Mouse (Mus musculus) heart, postnatal 10 days (tissue): Measurements from ENCODE around the gene Dnase2a. TPM values are rescaled to one million over a fixed set of nuclear protein-coding genes. Genes with fewer than 3 reads are reported as not detected.
A peak's percentile ranks its signal among the peaks of the same experiment; 100 is the strongest.

Source experiments
- DNase-seq, 2 experiments: peaks; one replicate each; pipeline ENCODE4 v3.0.0; 2021
- intact Hi-C: fragments of 180-260 bp; cut with DNase I; formaldehyde crosslinking; loops from one replicate; pipeline ENCODE4 v1.15.1; 2025
- total RNA-seq, 2 experiments: library from RNA; stranded (reverse); gene quantifications; 2 replicates each; pipeline ENCODE4 v1.2.3; 2021

Gene Dnase2a
- total RNA-seq, 2 experiments from 2014 or later = 6.4 to 7.3 TPM

DNA sequence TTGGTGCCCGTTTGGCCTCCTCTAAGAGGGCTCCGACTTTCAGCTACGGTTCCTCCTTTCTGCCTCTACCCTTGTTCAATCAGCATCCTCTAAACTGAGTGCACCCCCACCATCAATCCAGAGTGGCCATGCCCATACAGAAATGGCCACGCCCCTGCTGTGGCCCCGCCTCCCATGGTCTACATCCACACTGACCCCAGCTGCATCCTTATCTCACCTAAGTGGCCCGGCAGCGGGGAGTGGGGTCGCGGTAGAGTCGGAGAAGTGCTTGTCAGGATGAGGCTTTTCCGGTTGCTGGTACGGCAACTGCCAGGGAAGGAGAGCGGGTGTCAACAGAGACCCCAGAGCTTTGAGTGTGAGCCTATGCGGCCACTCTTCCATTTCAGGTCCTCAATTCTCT lies 27.1 kb downstream of the Dnase2a start:
- DNase-seq = no peak
- intact Hi-C loops = no loop called here

DNA sequence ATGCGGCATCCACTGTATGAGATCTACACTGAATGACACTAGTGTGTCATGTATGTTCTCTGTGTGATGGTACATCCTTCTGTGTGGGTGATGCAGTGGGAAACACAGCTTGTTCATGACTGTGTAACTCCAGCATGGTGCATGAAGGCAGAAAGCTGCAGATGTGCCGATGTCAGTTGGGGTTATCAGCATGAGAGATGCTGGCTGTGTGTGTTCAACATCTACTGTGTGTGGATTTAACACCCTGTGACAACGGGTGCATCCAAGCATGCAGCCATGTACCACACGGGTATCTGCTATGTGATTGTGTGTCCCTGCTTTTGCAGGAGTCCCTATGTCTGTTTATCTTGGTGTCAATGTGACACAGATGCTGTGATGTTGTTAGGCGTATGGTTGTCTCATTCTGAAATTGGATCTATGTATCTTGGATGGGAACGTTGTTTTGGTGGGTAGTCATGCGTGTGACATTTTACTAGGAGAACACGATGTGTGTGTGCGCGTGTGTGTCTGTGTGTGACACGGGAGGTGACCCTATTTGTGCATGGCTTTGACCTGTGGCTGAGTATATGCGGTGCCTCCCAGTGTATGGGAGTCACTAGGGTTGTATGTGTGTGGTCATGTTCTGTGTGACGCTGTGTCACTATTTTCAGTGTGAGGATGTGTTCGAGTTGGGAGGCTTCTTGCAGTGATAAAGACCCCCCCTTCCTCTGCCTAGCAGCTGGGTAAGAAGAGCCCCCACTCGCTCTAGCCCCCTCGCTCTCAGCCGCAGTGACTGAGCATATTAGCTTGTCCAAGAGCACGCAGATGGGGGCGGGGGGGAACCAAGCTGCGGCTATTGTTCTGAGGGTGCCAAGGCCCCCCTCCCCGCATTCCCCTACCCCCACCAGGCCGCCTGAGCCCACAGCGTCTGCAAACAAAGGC lies 27.9 kb downstream of the Dnase2a start:
- intact Hi-C loops = no loop called here
- no peak for DNase-seq

DNA sequence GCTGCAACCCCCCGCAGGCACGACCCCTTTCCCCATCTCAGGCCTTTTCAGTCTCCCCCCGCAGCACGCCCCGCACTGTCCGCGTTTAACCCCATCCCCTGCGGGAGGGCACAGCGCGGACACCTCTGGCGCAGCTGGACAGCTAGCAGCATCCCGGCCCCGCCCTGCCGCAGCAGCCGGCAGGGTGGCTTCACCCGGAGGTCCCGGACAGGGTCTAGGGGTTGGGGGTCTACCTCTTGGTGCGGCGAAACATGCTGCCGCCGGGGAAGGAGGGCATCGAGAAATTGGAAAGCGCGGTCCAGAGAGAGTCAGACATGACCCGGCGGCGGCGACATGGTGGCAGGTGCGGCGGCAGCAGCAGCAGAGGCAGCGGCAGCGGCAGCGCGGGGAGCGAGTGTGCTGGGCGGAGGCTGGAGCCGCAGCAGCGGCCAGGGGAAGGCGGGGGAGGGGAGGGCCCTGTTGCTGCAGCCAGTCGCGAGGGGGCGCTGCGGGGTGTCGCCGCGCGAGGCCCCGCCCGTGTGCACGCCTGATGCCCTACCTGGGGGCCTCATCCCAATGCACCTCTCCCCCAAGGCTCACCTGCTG lies 28.7 kb downstream of the Dnase2a start, which contains the start of gene Mast1:
Gene Mast1, minus strand, starts transcription at position 398 of the 585 bp plus-strand sequence.
- intact Hi-C loops = no loop called here
- peak; percentile 47 to 63 for DNase-seq

DNA sequence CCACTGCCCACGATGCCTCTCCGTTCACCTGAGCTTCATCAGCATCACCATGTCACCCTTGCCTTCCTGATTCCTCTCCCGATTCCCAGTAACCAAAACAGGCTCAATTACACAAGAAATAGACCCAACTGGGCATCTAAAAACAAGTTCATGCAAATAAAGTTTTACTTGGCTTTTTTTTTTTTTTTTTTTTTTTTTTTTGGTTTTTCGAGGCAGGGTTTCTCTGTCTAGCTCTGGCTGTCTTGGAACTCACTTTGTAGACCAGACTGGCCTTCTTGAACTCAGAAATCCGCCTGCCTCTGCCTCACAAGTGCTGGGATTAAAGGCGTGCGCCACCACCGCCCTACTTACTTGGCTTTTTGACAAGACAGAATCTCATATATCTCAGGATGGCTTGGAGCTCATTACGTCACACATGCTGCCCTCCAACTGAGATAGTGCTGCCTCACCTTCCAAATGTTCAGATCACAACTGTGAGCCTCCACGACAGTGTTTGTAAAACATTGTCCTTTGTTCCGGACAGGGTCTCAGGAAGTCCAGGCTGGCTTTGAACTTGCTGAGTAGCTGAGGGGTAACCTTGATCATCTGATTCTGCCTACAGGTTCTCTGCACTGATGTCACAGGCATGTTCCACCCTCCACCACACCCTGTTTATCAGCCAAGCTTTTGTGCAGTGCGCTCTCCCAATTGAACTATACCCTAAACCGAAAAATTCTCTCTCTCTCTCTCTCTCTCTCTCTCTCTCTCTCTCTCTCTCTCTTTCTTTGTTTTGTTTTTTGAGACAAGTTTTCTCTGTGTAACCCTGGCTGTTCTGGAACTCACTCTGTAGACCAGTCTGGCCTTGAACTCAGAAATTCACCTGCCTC lies 29.5 kb downstream of the Dnase2a start:
- intact Hi-C loops = no loop called here
- DNase-seq = no peak

DNA sequence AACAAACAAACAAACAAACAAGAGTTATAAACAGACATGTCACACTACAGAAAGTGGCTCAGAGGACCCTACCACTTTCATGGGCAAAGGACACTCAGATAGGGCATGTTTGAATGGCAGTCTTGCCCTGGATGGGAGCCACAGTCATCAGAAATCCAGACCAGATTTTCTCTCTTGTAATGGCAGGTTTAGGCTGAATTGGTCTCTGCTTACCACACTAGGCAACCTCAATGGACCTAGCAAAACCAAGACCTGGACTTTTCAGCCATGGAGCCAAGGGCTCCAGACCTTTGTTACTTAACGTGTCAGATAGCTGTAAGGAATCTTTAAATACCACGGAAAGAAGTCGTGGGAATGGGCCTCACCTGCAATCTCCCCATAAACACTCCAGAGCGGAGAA lies 35.3 kb downstream of the Dnase2a start:
- no peak for DNase-seq
- intact Hi-C loops = no loop called here

DNA sequence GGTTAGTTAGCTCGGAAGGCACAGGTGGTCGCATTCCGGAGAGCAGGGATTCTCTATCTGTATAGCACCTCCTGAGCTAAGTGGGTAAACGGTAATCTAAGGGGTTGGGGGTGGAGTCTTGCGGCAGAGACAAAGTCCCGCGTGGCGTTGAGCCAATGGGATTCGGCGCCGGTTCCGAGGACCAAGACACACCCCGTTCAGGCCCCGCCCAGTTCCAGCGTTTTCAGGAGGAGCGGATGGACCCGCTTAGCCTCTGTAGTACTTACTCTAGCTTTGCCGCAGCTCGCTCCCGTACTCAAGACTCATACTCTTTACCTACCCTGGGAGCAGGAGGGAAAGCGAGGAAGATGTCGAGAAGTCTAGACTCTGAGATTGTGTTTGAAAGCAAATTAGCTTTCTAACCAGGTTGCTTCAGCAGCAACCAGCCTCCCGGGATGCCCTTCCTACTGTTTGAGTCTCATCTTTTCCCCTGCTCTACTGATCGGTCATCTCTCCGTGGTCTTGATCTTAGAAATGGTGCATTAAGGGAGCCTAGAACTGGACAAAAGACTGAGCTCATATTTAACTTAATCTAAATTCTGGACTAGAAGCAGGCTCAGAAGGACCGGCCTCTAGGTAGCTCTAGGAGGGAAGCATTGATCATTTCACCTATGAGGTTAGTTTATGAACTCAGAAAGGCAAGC lies 36.3 kb downstream of the Dnase2a start:
- DNase-seq = no peak
- intact Hi-C loops = no loop called here

DNA sequence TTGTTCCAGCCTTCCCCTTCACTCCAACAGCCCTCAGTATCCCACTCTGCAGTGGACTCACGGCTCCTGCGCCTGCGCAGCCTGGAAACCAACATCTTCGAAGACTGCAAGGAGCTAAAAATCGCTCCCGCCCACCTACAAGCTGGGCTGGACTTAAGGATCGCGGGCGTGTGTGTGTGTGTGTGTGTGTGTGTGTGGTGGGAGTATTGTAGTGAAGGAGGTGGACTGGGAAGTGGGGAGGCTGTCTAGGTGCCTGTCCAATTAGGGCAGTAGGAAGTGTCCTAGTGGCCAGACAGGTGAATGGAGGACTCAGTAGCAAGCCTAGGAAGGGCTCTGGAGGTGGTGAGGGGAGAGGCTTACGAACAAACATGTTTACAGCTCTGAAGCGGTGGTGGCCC lies 36.9 kb downstream of the Dnase2a start:
- DNase-seq = no peak
- intact Hi-C loops = no loop called here

DNA sequence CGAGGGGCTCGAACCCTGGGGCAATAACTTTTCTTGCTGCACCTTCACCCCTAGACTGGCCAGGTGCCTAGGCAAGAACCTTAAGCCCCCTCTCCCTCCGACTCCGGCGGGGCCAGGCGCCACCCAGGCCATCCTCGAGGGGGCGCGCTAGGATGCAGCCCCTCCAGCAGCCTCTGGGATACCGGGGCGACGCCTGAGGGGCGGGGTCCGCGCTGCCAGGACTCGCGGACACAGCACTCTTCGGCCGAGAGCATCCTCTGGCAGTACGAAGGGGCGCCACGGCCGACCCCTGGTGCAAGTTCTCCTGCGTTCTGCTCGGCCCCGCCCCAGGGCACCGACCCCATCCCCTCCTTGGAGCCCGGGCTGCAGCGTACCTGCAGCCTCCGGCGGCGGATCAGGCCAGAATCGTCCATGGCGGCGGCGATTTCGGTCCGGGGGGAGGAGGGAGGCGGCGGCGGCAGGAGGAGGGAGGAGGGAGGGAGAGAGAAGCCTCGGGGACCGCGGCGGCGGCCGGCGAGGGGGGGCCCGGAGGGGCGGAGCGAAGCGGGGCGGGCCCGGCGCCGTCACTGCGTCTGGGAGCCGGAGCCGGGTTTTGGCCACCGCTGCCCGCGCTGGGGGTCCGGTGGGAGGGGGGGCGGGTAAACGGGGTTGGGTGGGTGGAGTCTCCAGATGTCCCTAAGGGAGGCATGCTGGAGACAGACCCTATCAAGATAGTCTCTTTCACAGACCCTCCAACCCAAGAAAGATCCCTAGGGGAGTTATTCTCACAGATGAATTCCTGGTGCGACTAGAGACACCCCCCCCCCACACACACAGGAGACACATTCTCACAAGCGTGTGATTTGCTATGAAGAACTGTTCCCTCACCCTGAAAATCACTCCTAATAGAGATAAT lies 37.5 kb downstream of the Dnase2a start:
- intact Hi-C loops = no loop called here
- no peak for DNase-seq

DNA sequence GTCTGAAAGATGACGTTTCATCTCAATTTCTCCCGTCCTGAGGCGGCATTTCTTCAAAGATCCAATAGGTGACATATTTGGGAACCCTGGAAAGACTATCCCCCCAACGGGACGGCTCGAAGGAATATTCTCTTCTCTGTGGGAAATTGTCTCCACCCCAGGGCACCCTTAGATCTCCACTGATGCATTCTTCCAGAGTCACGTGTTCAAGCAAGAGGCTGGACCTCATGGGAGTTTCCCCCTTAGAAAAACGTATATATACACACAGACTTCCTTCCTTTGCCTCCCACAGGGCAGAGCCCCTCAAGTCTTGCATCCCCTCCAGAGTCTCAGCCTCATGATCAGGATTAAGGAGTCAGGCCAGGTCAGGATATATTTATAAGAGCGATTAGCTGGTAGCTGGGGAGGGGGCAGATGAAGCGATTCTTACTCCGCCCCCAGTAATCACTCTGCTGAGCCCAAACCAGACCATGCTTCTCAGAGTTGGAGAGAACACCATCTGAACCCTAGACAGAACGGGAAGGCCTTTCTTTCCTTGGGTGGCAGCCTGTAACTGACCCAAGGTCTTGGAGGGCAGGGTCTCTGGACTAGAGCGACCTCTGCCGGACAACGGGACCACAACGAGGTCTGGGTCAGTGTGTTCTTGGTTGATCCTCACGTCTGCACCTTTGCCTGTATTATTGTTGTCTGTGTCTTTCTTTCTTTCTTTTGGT lies 38.3 kb downstream of the Dnase2a start, which contains the start of gene Rtbdn:
Gene Rtbdn, plus strand, starts transcription at position 464 of the 713 bp plus-strand sequence.
- intact Hi-C loops = no loop called here
- DNase-seq = no peak

DNA sequence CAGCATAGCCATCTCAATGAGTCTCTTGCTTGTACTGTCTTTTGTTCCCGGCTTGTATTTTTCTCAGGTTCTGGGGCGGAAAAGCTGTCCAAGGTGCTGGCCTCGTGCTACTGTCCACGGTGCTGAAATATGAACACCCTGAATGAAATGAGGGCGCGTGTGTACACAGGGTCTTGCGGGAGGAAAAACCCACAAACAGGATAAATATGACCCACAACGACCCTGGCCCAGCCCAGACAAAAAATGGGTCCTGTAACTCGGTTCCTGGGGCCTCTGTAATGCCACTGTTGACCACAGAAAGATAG lies 38.8 kb downstream of the Dnase2a start:
- intact Hi-C loops = no loop called here
- peak; percentile 61 to 73 for DNase-seq

DNA sequence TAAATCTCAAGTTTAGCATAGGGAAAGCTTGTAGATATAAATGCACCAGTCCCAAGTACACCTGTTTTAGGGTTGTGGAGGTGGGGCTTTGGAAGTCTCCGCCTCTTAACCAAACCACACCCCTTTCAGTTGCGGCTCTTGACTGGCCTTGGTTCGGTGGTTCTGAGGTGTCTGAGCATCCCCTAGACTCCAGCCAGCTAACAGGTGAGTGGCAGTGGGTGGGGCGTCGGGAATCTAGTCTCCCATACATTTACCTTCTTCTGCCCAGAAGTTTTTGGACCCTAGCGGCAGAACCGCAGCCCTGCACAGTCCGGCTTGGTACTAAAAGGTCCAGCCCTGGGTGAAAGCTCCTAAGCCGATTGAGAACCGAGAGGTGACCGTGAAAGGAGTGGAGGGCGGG lies 41.4 kb downstream of the Dnase2a start:
- DNase-seq = no peak
- intact Hi-C loops = no loop called here

DNA sequence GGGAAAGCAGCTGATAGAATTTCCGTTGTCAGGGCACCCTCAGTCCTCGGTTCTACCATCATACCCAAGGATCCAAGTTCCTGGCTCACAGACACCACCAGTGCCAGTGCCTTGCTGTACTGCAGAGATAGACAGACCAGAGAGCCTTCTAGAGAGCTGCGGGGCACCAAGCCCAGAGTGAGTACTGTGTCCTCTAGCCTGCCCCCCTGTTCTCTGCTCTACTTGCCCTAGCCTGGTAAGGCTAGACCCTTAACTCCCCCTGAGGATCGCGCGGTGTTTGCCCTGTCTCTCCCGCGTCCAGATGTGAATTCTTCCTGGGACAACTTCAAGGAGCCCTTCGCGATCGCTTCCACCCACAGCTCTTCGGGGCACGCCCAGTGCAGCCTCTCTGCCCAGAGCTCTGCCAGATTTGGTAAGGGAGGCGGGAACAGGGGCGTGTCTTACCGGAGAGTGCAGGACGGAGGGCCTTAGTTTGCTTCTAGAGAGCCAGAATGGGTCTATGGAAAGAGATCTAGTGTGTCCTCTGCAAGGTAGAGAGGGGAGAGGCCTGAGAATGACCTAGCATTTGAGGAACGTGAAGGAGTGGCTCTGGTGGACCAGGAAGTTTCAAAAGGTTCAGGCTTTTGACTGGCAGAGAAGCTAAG lies 44.4 kb downstream of the Dnase2a start:
- peak; percentile 35 to 56 for DNase-seq

DNA sequence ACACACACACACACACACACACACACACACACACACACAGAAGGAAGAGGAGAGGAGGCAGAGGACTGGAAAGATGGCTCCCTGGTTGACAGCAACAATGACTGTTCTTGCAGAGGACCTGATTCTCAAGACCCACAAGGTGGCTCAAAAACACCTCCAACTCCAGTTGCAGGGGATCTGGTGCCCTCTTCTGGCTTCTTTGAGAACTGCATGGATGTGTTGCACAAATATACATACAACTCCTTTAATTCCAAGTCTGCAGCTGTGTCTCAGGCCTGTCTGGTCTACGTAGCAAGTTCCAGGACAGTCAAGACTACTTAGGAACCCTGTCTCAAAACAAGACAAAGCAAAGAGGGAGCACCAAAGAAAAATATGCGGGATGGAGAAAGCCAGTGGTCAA lies 48.4 kb downstream of the Dnase2a start:
- DNase-seq = peak; percentile 51 to 81
- intact Hi-C loops = loop anchor here (5.0 kb wide), 1 partner anchor 41 kb away; no protein-coding TSS in a partner anchor

More for the DNA sequence above, 44.4 kb downstream of the Dnase2a start:
- intact Hi-C loops = no loop called here

DNA sequence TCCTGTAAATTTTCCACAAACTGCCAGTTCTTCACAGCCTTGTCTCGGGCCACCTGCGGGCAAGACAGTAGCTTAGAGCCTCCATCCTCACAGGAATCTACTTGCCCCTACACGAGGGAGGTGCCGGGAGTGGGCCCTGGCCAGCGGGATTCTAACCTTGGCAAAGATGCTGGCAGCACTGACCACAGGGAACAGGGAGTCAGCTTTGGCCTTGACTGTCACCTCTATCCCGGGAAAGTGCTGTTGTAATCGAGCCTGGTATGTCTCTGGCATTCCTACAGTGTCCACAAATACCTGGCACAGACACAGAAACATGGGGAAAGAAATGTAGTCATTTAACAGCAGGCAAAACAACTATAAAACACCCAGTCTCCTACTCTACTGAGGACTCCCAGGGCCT lies 51.5 kb downstream of the Dnase2a start:
- DNase-seq = peak; percentile 63 to 65
- intact Hi-C loops = loop anchor here (5.0 kb wide), 1 partner anchor 37 kb away; no protein-coding TSS in a partner anchor

DNA sequence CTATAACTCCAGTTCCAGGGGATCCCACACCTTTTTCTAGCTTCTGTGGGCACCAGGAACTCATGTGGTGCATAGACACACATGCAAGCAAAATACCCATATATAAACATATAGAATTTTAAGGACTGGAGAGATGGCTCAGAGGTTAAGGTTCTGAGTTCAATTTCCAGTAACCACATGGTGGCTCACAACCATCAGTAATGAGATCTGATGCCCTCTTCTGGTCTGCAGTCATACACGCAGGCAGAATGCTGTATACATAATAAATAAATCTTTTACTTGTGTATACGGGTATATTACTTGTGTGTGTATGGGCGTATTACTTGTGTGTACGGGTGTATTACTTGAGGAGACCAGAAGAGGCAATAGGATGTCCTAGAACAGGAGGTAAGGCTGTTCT lies 55.6 kb downstream of the Dnase2a start:
- intact Hi-C loops = no loop called here
- DNase-seq = no peak

DNA sequence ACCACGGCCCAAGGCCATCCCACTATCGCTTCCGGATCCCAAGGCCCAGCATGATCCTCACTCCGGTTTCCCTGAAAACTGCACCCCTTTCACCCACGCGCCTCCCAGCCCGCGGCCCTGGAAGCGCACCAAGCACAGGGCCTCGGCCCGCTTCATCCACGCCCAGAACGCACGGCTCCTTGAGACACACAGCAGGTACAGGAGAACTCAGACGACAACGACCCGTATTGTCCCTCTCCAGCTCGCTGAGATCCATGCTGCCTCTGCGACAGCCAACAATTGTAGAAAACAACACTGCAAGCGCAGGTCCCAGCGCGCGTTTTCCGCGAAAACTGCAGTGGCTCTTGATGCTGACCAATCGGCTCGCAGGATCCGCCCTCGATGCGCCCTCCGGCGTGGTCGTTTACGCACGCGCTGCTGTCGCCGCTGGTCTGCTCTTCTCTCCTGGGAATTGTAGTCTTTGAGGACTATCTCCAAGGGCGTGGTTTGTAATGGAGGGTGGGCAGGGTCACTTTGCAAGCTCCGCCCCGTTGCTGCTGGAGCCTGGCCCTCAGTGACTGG lies 57.5 kb downstream of the Dnase2a start:
- intact Hi-C loops = no loop called here
- peak; percentile 95 for DNase-seq

DNA sequence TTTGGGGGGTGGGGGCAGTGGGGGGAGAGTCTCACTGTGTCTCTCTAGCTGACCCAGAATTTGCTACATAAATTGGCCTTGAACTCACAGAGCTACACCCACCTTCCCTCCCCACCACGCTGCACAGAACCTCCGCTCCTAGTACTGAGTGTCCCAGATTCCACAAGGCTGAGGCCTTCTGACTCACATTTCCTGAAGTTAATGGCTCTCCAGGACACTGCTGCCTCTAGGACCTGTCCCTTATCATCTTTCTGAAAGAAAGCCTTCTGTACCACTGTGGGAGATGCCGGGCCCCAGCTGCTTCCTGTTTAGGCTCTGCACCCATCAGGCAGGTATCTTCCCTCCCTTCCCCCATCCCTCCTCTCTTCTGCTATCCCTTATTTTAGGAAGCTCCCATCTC lies 58.2 kb downstream of the Dnase2a start:
- DNase-seq = no peak
- intact Hi-C loops = no loop called here
